Mouse (Mus musculus) hindbrain, embryonic 15.5 days (tissue): ENCODE measurements around the gene Zbtb20. TPM values are rescaled to one million over a fixed set of nuclear protein-coding genes. Genes with fewer than 3 reads are reported as not detected.

Experiments used
- ATAC-seq: fragments of 200-750 bp; cut with Nextera tagmentation; 2 replicates; pipeline ENCODE4 v1.8.0; 2017; ENCODE audit warnings: low read depth, moderate number of reproducible peaks, moderate TSS enrichment; ENCODE audit not compliant: low FRiP score
- H3K27ac ChIP-seq: fragments of 300-500 bp; sonication (generic); replicated peaks from 2 replicates; pipeline ENCODE4 v1.5.1; 2015; ENCODE audit warnings: mild to moderate bottlenecking, inconsistent platforms
- H3K27me3 ChIP-seq: fragments of 300-500 bp; sonication (generic); 2 replicates; pipeline ENCODE4 v1.6.1; 2015; ENCODE audit warnings: control low read depth, inconsistent platforms
- H3K36me3 ChIP-seq: fragments of 300-500 bp; sonication (generic); 2 replicates; pipeline ENCODE4 v1.6.1; 2015; ENCODE audit warnings: control low read depth, inconsistent platforms
- H3K4me1 ChIP-seq: fragments of 300-500 bp; sonication (generic); replicated peaks from 2 replicates; pipeline ENCODE4 v1.6.1; 2015; ENCODE audit warnings: control low read depth, inconsistent platforms
- H3K4me2 ChIP-seq: fragments of 300-500 bp; sonication (generic); 2 replicates; pipeline ENCODE4 v1.6.1; 2015; ENCODE audit warnings: moderate library complexity, mild to moderate bottlenecking, inconsistent platforms
- H3K4me3 ChIP-seq: fragments of 300-500 bp; sonication (generic); 2 replicates; pipeline ENCODE4 v1.5.1; 2015; ENCODE audit warnings: mild to moderate bottlenecking, inconsistent platforms
- H3K9ac ChIP-seq: fragments of 300-500 bp; sonication (generic); 2 replicates; pipeline ENCODE4 v1.6.1; 2015; ENCODE audit warnings: inconsistent platforms
- H3K9me3 ChIP-seq: fragments of 300-500 bp; sonication (generic); 2 replicates; pipeline ENCODE4 v1.6.1; 2016; ENCODE audit warnings: control low read depth, inconsistent platforms
- WGBS: fragments of 180-500 bp; shearing (Covaris S2); methylation state at CpG from one replicate; pipeline ENCODE4 v1.1.7; 2015; 5-methylcytosine and 5-hydroxymethylcytosine counted together
- polyA plus RNA-seq: library from polyadenylated mRNA; unstranded; fragments of >200 nt; fragmentation: Nextera tagmentation; extraction: Ambion mirVana; gene quantifications from 2 replicates; pipeline ENCODE4 v1.2.1, GENCODE M21; 2015

Zbtb20 gene
- polyA plus RNA-seq, 1 experiment from 2014 or later, result 60.9 TPM

DNA sequence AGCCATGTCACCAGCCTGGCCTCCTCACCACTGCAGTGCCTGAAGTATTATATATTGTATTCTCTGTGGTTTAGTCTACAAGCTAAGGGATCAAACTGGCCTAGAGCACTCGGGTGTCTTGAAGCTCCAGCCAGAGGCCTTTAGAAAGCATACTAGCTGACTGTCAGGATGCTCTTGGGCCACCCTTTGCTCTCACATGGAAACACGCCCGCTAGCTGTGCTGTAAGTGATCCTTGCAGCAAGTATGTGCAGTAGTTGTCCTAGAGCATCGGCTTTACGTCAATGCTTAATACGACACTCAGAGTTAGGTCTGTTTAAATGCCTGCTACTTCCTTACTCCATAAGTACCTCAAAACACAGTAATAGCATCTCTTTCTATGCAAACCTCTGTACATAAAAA, 604.9 kb downstream of the Zbtb20 start:
- WGBS, result 81% methylated on average over 6 of the region's 6 CpGs
- H3K27me3 ChIP-seq, result no peaks in the 10 kb centered on the region
- H3K9me3 ChIP-seq, result no peaks in the 10 kb centered on the region
- H3K27ac ChIP-seq, result no peak overlapping the region
- H3K36me3 ChIP-seq, result no peaks in the 10 kb centered on the region
- no peak for ATAC-seq
- no peak overlapping the region for H3K9ac ChIP-seq
- H3K4me3 ChIP-seq, result no peak overlapping the region
- H3K4me1 ChIP-seq, result no peaks in the 10 kb centered on the region
- no peak overlapping the region for H3K4me2 ChIP-seq

DNA sequence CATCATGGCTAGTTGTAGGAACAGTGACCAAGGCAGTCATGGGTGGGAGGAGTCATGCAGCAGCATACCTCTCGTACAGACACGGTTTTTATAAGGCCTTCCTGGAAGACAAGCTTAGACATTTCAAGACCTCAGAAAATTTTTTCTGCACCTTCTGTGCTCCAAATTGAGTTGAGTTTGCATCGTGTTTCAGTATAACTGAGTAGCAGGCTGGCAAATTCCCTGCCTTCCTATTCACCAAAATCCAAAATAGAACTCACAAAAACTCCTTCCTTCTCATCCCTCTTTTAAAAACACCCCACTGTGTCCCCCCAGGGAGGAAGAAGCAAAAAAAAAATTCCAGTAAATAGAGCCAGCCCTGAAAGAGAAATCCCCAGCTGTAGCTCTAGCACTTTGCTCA, 606.4 kb downstream of the Zbtb20 start:
- no peak overlapping the region for H3K9ac ChIP-seq
- H3K4me2 ChIP-seq, result no peak overlapping the region
- no peaks in the 10 kb centered on the region for H3K36me3 ChIP-seq
- WGBS, result 61% methylated on average over 3 of the region's 3 CpGs
- H3K4me1 ChIP-seq, result no peaks in the 10 kb centered on the region
- no peak overlapping the region for H3K4me3 ChIP-seq
- no peaks in the 10 kb centered on the region for H3K27me3 ChIP-seq
- ATAC-seq, result no peak
- no peak overlapping the region for H3K27ac ChIP-seq
- H3K9me3 ChIP-seq, result no peaks in the 10 kb centered on the region

DNA sequence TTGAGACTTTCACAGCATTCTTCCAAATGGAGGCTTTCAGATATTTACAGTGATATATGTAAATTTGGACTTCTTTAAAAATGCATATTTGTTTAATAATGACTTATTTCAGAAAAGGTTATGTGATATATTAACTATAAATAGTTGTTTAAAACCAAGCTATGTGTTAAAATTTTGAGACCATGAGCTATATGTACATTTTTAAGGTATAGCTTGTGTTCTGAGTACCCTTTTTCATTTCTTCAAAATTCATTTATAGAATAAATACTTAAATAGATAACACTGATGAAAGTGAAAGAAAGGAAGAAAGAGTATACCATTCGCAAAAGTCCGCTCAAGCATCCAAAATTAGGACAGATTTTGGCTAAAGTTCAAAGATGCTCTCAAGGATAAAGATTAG, 607.1 kb downstream of the Zbtb20 start:
- Histone ChIP-seq H3K9ac (no peak overlapping the region), H3K27me3 (no peaks in the 10 kb centered on the region), H3K4me2 (no peak overlapping the region), H3K4me3 (no peak overlapping the region), H3K36me3 (no peaks in the 10 kb centered on the region), H3K4me1 (no peaks in the 10 kb centered on the region), H3K27ac (no peak overlapping the region), H3K9me3 (no peaks in the 10 kb centered on the region)
- no peak for ATAC-seq
- WGBS, result 96% methylated on average over 2 of the region's 2 CpGs

DNA sequence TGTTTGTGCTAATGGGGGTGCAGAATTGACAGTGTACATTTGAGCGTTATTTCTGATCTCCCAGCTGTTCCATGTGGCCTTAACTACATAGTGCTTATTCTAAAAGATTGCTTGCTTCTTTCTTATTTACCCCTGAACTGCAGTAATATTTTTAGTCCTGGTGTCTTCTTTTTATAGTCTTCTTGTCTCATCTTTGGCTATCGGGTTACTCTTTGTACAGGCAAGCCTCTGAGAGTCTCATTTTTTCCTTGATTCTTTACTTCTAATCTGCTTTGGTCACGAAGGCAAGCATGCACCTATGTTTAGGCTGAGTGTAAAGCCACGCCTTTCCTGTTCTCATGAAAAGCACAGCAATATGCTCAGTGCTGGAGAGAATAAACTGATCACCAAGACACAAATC, 608.7 kb downstream of the Zbtb20 start:
- no peaks in the 10 kb centered on the region for H3K36me3 ChIP-seq
- WGBS, result 94% methylated on average over 4 of the region's 4 CpGs
- no peak overlapping the region for H3K4me3 ChIP-seq
- no peaks in the 10 kb centered on the region for H3K27me3 ChIP-seq
- H3K9me3 ChIP-seq, result no peaks in the 10 kb centered on the region
- H3K9ac ChIP-seq, result no peak overlapping the region
- H3K4me1 ChIP-seq, result no peaks in the 10 kb centered on the region
- no peak for ATAC-seq
- no peak overlapping the region for H3K4me2 ChIP-seq
- H3K27ac ChIP-seq, result no peak overlapping the region

DNA sequence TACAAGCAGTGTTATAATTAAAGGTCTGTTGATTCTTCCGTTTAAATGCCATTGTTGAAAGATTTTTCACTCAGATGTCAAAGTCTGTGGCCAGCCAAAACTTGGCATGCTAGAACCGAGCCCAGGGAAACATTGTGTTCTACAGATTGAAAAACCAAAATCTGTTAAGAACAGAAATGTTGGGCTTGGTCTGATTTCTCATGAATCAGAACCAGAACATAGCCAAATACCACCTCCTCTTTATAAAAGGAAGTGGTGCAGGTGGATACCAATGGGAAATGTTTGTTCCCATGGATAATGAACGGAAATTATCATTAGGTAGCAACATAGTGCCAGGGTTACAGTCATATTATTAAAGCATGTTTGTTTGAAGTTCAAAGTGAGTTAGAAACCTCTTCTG, 613.7 kb downstream of the Zbtb20 start:
- Histone ChIP-seq H3K9me3 (no peaks in the 10 kb centered on the region), H3K4me3 (no peak overlapping the region), H3K36me3 (no peaks in the 10 kb centered on the region), H3K9ac (no peak overlapping the region), H3K4me1 (no peaks in the 10 kb centered on the region), H3K27me3 (no peaks in the 10 kb centered on the region), H3K4me2 (no peak overlapping the region), H3K27ac (no peak overlapping the region)
- ATAC-seq, result no peak
- 81% methylated on average over 3 of the region's 3 CpGs for WGBS

DNA sequence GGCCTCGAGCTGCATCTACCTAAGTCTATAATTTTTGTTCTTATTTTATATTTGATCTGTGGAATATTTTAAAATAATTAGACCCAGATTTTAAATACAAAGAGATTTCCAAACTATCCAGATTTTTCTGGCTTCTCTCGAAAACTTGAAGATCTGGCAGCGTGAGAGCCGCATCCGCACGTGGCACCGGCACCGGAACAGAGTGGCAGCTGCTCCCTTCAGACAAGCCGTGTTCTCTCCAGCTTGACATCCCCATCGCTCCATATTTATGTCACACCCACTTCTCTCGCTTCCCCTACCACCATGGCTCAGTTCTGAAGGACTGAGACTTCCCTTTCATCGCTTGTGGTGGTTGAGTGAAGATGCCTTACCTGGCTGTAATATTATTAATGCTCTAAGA, 614.3 kb downstream of the Zbtb20 start:
- Histone ChIP-seq H3K36me3 (no peaks in the 10 kb centered on the region), H3K27me3 (no peaks in the 10 kb centered on the region), H3K9ac (no peak overlapping the region), H3K9me3 (no peaks in the 10 kb centered on the region), H3K4me1 (no peaks in the 10 kb centered on the region), H3K27ac (no peak overlapping the region), H3K4me2 (no peak overlapping the region), H3K4me3 (no peak overlapping the region)
- ATAC-seq, result no peak
- 94% methylated on average over 12 of the region's 12 CpGs for WGBS

DNA sequence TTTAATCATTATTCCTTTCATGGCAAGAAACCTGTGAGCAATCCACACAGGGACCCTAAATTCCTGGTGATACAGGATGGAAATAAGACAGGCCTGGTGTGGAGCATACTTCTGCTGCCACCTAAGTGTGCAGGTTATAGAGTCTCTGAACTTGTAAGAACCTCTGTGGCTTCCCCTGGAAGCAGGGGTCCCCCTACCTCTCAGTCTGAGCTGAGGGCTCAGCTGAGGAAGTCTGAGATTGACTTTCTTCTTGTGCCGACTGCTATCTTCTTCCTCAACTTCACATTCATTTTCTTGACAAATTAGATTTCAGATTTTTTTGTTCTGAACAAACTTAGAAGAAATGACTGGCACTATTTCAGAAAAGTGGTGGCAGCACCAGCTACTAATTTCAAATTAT, 617.2 kb downstream of the Zbtb20 start:
- WGBS, result 81% methylated on average over 1 of the region's 1 CpGs
- Histone ChIP-seq H3K4me3 (no peak overlapping the region), H3K9me3 (no peaks in the 10 kb centered on the region), H3K27me3 (no peaks in the 10 kb centered on the region), H3K9ac (no peak overlapping the region), H3K27ac (no peak overlapping the region), H3K36me3 (no peaks in the 10 kb centered on the region), H3K4me1 (no peaks in the 10 kb centered on the region), H3K4me2 (no peak overlapping the region)
- no peak for ATAC-seq

DNA sequence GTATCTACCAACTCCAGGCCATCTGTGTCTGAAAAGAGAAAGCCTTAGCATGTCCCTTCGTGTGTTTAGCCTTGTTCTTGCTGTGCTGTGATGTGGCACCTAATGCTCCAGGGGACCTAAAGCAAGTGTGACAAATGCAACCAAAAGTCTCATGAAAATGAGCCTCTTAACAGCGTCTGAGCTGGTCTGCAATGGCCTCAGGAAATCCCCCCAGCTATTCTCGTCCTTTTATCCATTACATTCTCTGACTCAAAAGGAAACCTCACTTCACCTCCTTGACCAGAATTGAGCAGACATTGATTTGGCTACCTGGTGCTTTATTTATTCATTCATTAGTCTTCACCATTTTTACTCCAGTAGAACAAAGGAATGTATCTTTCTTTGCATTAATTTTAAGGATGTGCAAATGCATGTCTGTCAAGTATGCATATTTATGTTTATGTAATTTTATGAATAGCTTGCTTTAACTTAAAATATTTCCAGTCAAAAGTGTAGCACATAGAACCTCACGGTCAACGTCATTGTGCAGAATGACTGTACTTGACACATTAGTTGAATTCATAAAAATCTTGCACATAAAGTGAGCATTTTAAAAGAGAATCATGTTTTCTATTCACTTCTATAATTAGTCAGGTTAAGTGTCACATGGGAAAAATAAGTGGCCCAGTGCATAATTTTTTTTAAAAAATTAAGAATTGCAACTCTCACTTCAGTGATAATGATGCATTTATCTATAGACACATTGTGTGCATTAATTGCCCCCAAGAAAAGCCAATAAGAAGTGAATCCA, 618.1 kb downstream of the Zbtb20 start:
- Histone ChIP-seq H3K27ac (no peak overlapping the region), H3K27me3 (no peaks in the 10 kb centered on the region), H3K4me2 (no peak overlapping the region), H3K4me3 (no peak overlapping the region), H3K4me1 (no peaks in the 10 kb centered on the region), H3K9me3 (no peaks in the 10 kb centered on the region), H3K9ac (no peak overlapping the region), H3K36me3 (no peaks in the 10 kb centered on the region)
- ATAC-seq, result no peak
- WGBS, result 63% methylated on average over 5 of the region's 5 CpGs

DNA sequence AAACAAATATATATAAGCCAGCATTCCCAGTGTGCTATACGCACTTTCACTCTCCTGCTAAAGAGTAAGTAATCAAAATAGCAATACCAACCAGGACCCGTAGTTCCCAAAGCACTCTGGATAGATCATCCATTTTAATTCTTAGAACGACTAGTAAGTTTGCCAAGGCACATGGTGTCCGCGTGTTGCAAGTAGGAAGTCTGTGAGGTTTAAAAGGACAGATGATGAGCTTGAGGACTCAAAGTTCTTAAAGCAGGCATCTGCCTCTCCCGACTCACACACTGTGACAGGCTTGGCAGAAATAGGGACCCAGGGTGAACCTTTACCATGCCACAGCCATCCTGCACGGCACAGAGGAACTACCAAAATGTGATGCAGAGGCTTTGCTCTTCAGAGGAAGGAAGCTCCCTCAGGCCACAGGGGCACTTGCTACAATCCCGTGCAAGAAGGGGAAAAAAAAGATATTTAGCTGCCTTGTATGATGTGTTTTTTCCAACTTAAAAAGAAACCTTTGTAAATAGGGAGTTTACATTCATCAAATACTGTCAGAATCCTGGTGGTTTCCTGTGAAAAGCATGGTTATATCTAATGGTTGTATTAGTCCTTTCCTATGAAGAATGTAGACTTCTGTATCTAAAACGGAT, 619.6 kb downstream of the Zbtb20 start:
- WGBS, result 83% methylated on average over 9 of the region's 9 CpGs
- H3K9me3 ChIP-seq, result no peaks in the 10 kb centered on the region
- H3K27me3 ChIP-seq, result no peaks in the 10 kb centered on the region
- no peak overlapping the region for H3K4me2 ChIP-seq
- no peak overlapping the region for H3K4me3 ChIP-seq
- no peak overlapping the region for H3K27ac ChIP-seq
- 0 out of 2 replicates have a peak, but pooled peaks cover 3% of the 10 kb centered on the region for H3K4me1 ChIP-seq
- no peak for ATAC-seq
- H3K9ac ChIP-seq, result no peak overlapping the region
- H3K36me3 ChIP-seq, result no peaks in the 10 kb centered on the region

DNA sequence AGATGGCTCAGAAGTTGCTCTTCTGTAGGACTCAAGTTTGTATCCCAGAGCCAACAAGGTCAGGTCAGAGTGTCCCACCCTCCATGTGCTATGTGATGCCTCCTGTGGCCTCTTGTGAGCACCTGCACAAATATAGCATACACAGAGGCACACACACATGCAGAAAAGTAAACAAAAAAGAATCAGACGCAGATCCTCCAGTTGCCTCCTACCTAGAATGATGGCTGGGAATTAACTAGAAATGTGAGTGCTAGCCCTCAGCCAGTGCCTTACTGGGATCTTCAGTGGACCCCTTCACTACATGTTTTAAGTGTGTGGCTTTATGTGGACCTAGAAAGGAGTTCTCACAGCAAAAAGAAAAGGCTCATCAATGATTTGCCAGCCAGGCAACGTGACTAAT, 621.4 kb downstream of the Zbtb20 start:
- Histone ChIP-seq H3K27me3 (no peaks in the 10 kb centered on the region), H3K9ac (no peak overlapping the region), H3K4me2 (no peak overlapping the region), H3K4me3 (no peak overlapping the region), H3K4me1 (peaks cover 9% of the 10 kb centered on the region), H3K27ac (no peak overlapping the region), H3K9me3 (no peaks in the 10 kb centered on the region), H3K36me3 (no peaks in the 10 kb centered on the region)
- 73% methylated on average over 2 of the region's 2 CpGs for WGBS
- no peak for ATAC-seq

DNA sequence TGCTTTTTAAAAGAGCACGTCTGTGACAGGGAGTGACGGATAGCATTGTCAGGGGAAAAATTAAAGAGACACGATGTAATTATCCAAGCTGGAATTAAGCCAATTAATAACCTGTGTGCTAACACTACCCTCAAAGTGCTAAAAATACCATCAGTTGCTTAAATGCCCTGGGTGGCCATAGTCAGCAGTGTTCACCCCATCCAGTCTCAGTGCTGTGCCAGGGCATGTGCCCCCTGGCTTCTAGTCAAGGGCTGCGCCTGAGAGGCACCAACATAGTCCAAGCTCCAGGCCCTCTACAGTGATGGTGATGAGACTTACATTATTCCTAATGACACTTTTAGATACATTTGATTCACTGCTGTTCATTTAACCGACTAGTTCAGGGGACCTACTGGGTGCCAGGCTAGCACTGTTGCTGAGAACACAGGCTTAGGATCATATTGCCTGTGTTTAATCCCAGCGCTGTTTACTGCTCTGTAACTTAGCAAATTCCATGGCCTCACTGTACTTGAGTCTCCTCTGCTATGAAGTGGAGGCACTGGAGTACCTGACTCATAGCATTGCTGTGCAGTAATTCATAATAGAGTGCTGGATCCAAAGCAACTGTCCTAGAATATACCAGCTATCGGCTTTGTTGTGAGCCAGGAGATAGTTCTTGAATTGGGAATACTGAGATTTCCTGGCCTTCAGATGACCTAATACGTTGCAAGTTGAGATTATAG, 624.6 kb downstream of the Zbtb20 start:
- H3K4me3 ChIP-seq, result no peak overlapping the region
- H3K27ac ChIP-seq, result no peak overlapping the region
- no peaks in the 10 kb centered on the region for H3K9me3 ChIP-seq
- no peak overlapping the region for H3K4me2 ChIP-seq
- H3K4me1 ChIP-seq, result peaks cover 19% of the 10 kb centered on the region
- ATAC-seq, result no peak
- H3K27me3 ChIP-seq, result no peaks in the 10 kb centered on the region
- H3K36me3 ChIP-seq, result no peaks in the 10 kb centered on the region
- no peak overlapping the region for H3K9ac ChIP-seq
- WGBS, result 73% methylated on average over 8 of the region's 8 CpGs

DNA sequence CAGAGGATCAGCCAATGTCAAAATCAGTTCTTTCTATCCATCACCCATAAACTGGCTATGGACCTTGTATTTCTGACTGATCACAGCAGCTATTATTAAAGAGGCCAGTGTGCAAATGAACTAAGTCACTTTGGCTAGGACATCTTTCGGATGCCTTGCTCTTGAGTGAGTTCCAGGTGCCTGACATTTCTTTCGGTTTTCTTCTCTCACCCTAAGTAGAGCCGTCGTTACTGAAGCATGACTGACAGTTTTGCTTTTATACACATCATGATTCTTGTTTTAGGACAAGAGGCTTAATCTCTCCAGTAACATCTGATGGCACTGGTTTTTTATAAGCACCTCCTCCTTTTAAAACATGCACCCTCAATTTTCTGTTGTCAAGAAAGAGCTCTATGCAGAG, 625.6 kb downstream of the Zbtb20 start:
- Histone ChIP-seq H3K36me3 (no peaks in the 10 kb centered on the region), H3K9me3 (no peaks in the 10 kb centered on the region), H3K9ac (no peak overlapping the region), H3K4me2 (no peak overlapping the region), H3K27me3 (no peaks in the 10 kb centered on the region), H3K27ac (no peak overlapping the region), H3K4me3 (no peak overlapping the region), H3K4me1 (peaks cover 28% of the 10 kb centered on the region)
- no peak for ATAC-seq
- WGBS, result 53% methylated on average over 4 of the region's 4 CpGs
